Mouse (Mus musculus) large intestine, adult 2 months (tissue): Measurements from ENCODE around the gene Gm35134. TPM values are rescaled to one million over a fixed set of nuclear protein-coding genes. Genes with fewer than 3 reads are reported as not detected.
"Not testable (repeated sequence)": the region's sequence is repeated elsewhere in the genome, so short reads cannot be mapped to it uniquely, and the experiment has no call there.

Source experiments
- DNase-seq: peaks from one replicate; pipeline ENCODE4 v3.0.0-alpha.2; 2012; ENCODE audit warnings: low read depth, low spot score
- WGBS: fragments of 180-500 bp; shearing (Covaris S2); methylation state at CpG from one replicate; pipeline ENCODE4 v1.1.7; 2018; 5-methylcytosine and 5-hydroxymethylcytosine counted together
- polyA plus RNA-seq: library from polyadenylated mRNA; depleted of rRNA; stranded (reverse); fragments of >200 nt; gene quantifications from 2 replicates; pipeline ENCODE4 v1.2.3, GENCODE M21; 2012; rRNA removed

The Gm35134 gene
- not detected in 2 replicates for polyA plus RNA-seq

- no CpG with 5 or more reads among the region's 7 CpGs for WGBS
Measured at GRCm38 (mm10) chrY:19112707-19113106, at the start of gene Gm35134. Gene Gm35134 (plus strand): TSS chrY:19113007.

More at GRCm38 (mm10) chrY:19112707-19113106, at the start of gene Gm35134:
- not testable (repeated sequence) for DNase-seq
